ENCODE assay signal across 8 mouse cellular contexts in genomic region chr2:173658517-173658916, GRCm38 (mm10). TPM values are rescaled to one million over a fixed set of nuclear protein-coding genes. Genes with fewer than 3 reads are reported as not detected.
DNase-seq lines count a peak whose midpoint lies in the region; ATAC-seq and TF ChIP-seq lines count a peak whose summit lies in the region.

No protein-coding gene starts in this region.

- DNase-seq in kidney, adult 18-20 months: no peak
- DNase-seq in embryonic facial prominence, embryonic 11.5 days (ENCODE audit: low spot score): no peak
- no peak for DNase-seq in hindbrain, postnatal 0 days (ENCODE audit: low spot score)
- DNase-seq in MN1 (ENCODE audit: low spot score): no peak
- DNase-seq in kidney, adult 9 months: no peak
- DNase-seq in yolk sac, embryonic 10.5 days (ENCODE audit: low spot score): no peak

- no peak overlapping the region for H3K27ac ChIP-seq in kidney, embryonic 14.5 days (ENCODE audit: low read depth, low read length)
- no peak overlapping the region for H3K27ac ChIP-seq in embryonic facial prominence, embryonic 11.5 days (replicated peaks; ENCODE audit: low read depth, low read length)
- no peak overlapping the region for H3K27ac ChIP-seq in hindbrain, postnatal 0 days
- no peak overlapping the region for H3K27ac ChIP-seq in midbrain, embryonic 15.5 days

- peaks cover 17% of the 10 kb centered on the region for H3K4me1 ChIP-seq in kidney, embryonic 14.5 days (ENCODE audit: control insufficient read depth, insufficient read depth, low read length)
- no peaks in the 10 kb centered on the region for H3K4me1 ChIP-seq in embryonic facial prominence, embryonic 11.5 days (ENCODE audit: control insufficient read depth, insufficient read depth, low read length)
- H3K4me1 ChIP-seq in hindbrain, postnatal 0 days (ENCODE audit: insufficient read depth, low read length): peaks cover 8% of the 10 kb centered on the region; the same call in 1 of the 2 replicates
- peaks cover 22% of the 10 kb centered on the region for H3K4me1 ChIP-seq in midbrain, embryonic 15.5 days

- WGBS in kidney, embryonic 14.5 days: 91% methylated on average over 4 of the region's 4 CpGs
- WGBS in embryonic facial prominence, embryonic 11.5 days: 91% methylated on average over 4 of the region's 4 CpGs
- 91% methylated on average over 4 of the region's 4 CpGs for WGBS in hindbrain, postnatal 0 days
- 93% methylated on average over 4 of the region's 4 CpGs for WGBS in midbrain, embryonic 15.5 days

- no peaks in the 10 kb centered on the region for H3K27me3 ChIP-seq in kidney, embryonic 14.5 days (ENCODE audit: control insufficient read depth, insufficient read depth, low read length)
- no peaks in the 10 kb centered on the region for H3K27me3 ChIP-seq in embryonic facial prominence, embryonic 11.5 days (ENCODE audit: control insufficient read depth, insufficient read depth, low read length)
- H3K27me3 ChIP-seq in hindbrain, postnatal 0 days (ENCODE audit: insufficient read depth, low read length): no peaks in the 10 kb centered on the region
- H3K27me3 ChIP-seq in midbrain, embryonic 15.5 days (replicated peaks): no peaks in the 10 kb centered on the region

- no peaks in the 10 kb centered on the region for H3K9me3 ChIP-seq in kidney, embryonic 14.5 days (ENCODE audit: control insufficient read depth, low read length)
- no peaks in the 10 kb centered on the region for H3K9me3 ChIP-seq in embryonic facial prominence, embryonic 11.5 days (replicated peaks; ENCODE audit: control insufficient read depth, low read length)
- no peaks in the 10 kb centered on the region for H3K9me3 ChIP-seq in hindbrain, postnatal 0 days (ENCODE audit: low read length)
- H3K9me3 ChIP-seq in midbrain, embryonic 15.5 days: no peaks in the 10 kb centered on the region

- peak overlapping the region; percentile 59 for H3K4me2 ChIP-seq in kidney, embryonic 14.5 days (replicated peaks; ENCODE audit: low read depth, low read length)
- peak overlapping the region; percentile 63 for H3K4me2 ChIP-seq in embryonic facial prominence, embryonic 11.5 days (ENCODE audit: low read depth, low read length)
- peak overlapping the region; percentile 80 for H3K4me2 ChIP-seq in hindbrain, postnatal 0 days (ENCODE audit: low read depth, low read length)
- peak overlapping the region; percentile 62 for H3K4me2 ChIP-seq in midbrain, embryonic 15.5 days

- ATAC-seq in kidney, embryonic 14.5 days (ENCODE audit: low FRiP score, low TSS enrichment): no peak
- no peak for ATAC-seq in embryonic facial prominence, embryonic 11.5 days (replicated peaks; ENCODE audit: insufficient number of reproducible peaks, low FRiP score, low TSS enrichment, low read depth)
- ATAC-seq in hindbrain, postnatal 0 days: no peak
- ATAC-seq in midbrain, embryonic 15.5 days (replicated peaks): no peak

- TF ChIP-seq CTCF in hindbrain, postnatal 0 days (IDR thresholded peaks at IDR 0.05; ENCODE audit: low read depth): no peak

- H3K36me3 ChIP-seq in kidney, embryonic 14.5 days (ENCODE audit: control insufficient read depth, insufficient read depth, low read length): peaks cover 24% of the 10 kb centered on the region
- peaks cover 4% of the 10 kb centered on the region; the same call in 1 of the 2 replicates for H3K36me3 ChIP-seq in embryonic facial prominence, embryonic 11.5 days (replicated peaks; ENCODE audit: control insufficient read depth, insufficient read depth, low read depth, low read length)
- no peaks in the 10 kb centered on the region; the same call in 1 of the 2 replicates for H3K36me3 ChIP-seq in hindbrain, postnatal 0 days (ENCODE audit: insufficient read depth, low read length)
- peaks cover under 1% of the 10 kb centered on the region; the same call in 1 of the 2 replicates for H3K36me3 ChIP-seq in midbrain, embryonic 15.5 days (replicated peaks)

- H3K4me3 ChIP-seq in kidney, embryonic 14.5 days (ENCODE audit: low read length): peak overlapping the region; percentile 98
- no peak overlapping the region; the same call in 1 of the 2 replicates for H3K4me3 ChIP-seq in embryonic facial prominence, embryonic 11.5 days (ENCODE audit: low read depth, low read length)
- H3K4me3 ChIP-seq in hindbrain, postnatal 0 days (ENCODE audit: low read length): peak overlapping the region; percentile 90
- H3K4me3 ChIP-seq in midbrain, embryonic 15.5 days: peak overlapping the region; percentile 76

- H3K9ac ChIP-seq in kidney, embryonic 14.5 days (ENCODE audit: low read depth, low read length): no peak overlapping the region
- no peak overlapping the region for H3K9ac ChIP-seq in embryonic facial prominence, embryonic 11.5 days (replicated peaks; ENCODE audit: low read length)
- no peak overlapping the region for H3K9ac ChIP-seq in hindbrain, postnatal 0 days (replicated peaks; ENCODE audit: low read length)
- no peak overlapping the region for H3K9ac ChIP-seq in midbrain, embryonic 15.5 days

RNA-seq across cellular contexts. Expression of gene Rab22a, which starts 1.0 kb away (rescaled TPM):
- polyA plus RNA-seq in kidney, embryonic 14.5 days (2014; fragmentation: Nextera tagmentation; extraction: Ambion mirVana): 24.9 and 32.9 TPM in 2 replicates
- polyA plus RNA-seq in embryonic facial prominence, embryonic 11.5 days (2014; fragmentation: Nextera tagmentation; extraction: Ambion mirVana): 37.7 and 40.3 TPM in 2 replicates
- total RNA-seq in hindbrain, postnatal 0 days (2014; rRNA removed): 14.0 and 22.2 TPM in 2 replicates
- polyA plus RNA-seq in hindbrain, postnatal 0 days (2015; fragmentation: Nextera tagmentation; extraction: Ambion mirVana): 32.9 and 36.0 TPM in 2 replicates
- polyA plus RNA-seq in midbrain, embryonic 15.5 days (2015; fragmentation: Nextera tagmentation; extraction: Ambion mirVana): 32.8 and 33.8 TPM in 2 replicates
